Mouse (Mus musculus): ENCODE results near the gene Iqcf6.

The Iqcf6 gene

DNA sequence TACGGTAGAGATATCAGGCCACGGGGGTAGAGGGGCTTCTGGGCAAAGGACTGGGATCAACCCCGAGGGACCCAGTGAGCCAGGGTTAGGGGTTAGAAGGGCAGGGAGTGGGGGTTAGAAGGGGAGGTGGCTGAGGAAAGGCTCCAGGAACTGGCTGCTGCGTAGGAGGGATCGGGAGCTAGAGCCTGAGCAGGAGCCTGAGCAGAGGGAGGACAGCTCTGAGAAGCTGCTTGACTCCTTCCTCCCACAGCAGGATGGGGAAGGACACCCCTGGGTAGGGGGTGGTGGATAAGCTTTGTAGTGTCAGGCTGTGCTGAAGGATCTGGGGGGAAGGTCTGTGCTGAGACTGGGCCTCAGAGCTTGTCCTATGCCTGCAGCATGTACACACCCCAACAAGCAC lies 30.4 kb downstream of the Iqcf6 start:
- no peak for DNase-seq (ENCODE audit: extremely low spot score, low read depth, low spot score)

DNA sequence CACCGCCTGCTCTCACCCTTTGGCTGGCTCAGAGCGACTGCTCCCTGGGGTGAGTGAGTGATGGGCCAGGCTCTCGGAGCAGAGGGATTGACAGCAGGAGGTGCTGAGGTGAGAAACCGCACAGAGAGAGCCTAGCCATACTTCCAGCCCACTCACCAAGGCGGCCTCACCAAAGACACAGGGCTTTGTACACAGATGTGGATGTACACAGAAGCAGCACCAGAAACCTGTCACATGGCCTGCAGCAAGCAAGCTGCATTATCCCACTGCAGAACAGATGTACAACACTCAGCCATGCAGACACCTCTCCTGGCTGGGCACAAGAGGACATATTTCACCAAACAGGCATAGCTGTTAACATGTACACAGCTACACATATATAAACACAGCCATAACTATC lies 31.2 kb downstream of the Iqcf6 start:
- no peak for DNase-seq (ENCODE audit: extremely low spot score, low read depth, low spot score)

DNA sequence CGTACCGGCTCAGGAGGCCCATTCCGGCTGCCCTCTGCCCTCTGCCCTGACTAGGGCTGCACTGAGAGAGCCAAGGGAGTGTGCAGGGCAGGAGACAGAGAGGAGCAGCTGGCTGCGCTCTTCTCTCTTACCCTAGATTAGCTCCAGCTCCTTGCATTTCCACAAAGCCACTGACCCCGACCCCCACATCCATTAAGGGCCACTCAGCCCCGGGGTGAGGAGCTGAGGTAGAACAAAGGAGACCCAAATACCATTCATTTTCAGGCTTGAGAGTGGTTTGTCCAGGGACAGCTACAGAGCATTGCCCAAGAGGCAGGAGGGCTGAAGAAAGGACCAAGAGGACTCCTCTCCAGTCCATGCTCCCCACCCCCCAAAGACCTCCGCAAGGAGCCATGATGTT lies 33.1 kb downstream of the Iqcf6 start:
- no peak for DNase-seq (ENCODE audit: extremely low spot score, low read depth, low spot score)

DNA sequence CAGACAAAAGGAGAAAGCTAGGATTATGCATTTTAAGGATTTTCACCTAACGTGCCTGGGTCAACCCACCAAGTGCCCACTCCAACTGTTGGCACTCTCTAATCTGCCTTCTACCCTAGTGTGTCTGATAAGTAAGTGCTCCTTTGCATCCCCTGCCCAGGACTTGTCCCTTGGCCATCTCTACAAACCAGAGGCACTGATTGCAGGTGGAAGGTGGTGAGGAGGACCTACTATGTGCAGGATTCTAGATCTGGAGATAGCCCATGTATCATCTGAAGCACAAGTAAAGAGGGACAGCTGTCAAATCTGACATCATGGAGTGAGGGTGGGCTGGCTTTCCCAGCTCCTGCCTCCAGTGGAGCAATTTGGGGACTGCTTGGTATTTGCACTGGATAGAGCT lies 33.6 kb downstream of the Iqcf6 start:
- no peak for DNase-seq (ENCODE audit: extremely low spot score, low read depth, low spot score)

DNA sequence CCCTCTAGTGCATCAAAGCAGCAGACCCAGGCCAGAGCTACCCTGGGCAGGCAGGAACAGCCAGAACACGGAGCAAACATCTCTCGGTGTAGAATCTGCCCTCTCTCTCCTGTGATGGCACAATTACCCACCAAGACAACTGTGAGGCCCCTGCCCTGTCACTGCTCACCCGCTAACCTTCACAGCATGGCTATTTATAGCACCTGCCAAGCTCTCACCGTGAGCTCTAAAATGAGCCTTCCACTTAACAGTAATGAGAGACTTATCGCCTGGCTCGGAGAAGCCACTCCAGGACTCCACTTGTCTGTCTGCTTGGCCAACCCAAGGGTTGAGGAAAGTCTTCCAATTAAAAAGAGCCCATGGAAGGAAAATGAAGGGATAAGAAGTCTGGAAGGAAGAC lies 36.8 kb downstream of the Iqcf6 start:
- no peak for DNase-seq (ENCODE audit: extremely low spot score, low read depth, low spot score)

DNA sequence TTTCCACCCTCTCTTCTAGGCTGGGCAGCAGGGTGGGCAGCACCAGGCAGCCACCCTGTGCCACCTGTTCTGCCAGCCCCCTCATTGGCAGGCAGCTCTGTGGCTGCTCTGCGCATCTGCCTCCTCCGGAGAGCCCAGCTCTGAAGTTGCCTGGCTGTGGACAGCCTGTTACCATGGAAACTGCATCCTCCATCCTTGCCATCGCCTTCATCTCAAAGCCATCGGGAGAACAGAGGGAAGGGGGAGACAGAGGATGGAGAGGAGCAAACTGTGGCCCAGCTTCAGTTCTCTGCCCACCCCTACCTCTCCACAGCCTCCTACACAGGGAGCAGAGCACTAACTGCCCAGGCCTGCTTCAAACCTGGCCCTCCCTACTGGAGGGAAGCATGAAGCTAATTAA lies 38.1 kb downstream of the Iqcf6 start:
- no peak for DNase-seq (ENCODE audit: extremely low spot score, low read depth, low spot score)

DNA sequence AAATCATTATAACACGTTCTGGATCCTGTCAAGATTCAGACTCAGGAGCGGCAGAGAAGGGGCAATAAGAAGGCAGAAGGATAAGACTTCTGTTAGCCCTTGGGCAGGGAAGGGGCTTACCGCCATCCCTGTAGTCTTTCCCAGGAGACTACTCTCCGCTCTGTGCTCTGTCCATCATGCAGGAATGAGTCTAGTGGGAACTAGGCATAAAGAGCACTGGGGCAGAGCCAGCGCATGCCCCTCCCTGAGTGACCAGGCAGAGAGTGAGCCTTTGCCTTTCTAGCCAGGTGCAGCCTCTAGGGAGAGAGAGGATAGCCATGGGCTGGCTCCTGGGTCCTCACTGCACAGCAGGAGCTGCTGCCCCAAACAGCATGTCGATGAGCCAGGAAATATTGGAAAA lies 38.5 kb downstream of the Iqcf6 start:
- DNase-seq (ENCODE audit: extremely low spot score, low read depth, low spot score), result no peak

DNA sequence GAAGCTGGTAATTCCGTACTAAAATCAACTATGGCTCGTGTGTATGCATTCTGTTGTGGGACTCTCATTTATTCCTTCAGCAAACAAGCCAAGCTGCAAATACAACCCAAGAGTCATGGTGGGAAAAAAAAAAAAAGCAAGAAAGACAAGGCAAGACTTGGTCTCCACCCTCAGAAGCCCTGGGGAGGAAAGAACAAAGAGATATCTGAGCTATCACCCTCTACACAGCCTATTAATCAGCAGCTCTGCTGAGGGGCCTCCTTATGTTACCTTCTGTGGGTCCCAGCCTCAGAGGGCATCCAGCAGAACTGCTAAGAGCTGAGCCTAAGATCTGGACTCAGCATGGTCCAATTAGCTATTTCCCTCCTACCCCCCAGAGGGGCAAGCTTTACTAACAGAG lies 47.5 kb downstream of the Iqcf6 start:
- DNase-seq (ENCODE audit: extremely low spot score, low read depth, low spot score), result no peak

DNA sequence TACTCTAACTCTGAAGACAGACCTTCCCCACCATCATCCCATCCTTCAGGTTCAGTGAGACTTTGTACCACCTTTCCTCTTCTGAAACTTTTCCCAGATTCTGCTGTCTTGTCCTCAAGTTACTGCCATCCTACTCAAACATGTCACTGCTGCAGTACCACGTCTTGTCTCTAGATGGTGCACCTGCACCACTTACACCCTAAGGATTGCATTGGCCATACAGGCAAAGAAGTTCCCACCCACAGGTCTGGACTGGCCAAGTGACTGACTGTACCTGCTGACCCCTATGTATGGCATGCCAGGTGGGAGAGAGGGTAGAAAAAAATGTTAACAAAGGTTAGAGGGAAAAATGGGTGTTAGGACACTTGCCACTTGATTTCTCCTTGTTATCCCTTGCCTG lies 49.1 kb downstream of the Iqcf6 start:
- peak; percentile 77 for DNase-seq (ENCODE audit: extremely low spot score, low read depth, low spot score)

DNA sequence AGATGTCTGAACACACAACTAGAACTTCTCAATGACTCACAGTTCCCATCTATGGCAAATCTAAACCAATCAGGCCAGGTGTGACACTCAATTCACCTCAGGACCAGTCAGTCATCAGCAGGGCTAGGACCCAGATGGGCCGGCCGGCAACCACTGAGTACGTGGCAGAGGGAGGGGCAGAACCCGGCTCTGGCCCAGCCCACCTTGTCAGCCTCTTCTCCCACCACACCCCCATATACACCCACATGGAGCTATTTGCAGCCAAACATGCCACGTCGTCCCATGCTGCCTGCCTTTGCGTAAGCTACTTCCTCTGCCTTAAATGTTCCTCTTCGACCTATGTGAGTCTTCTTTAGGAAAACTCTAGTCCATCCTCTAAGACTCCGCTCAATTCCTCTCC lies 49.6 kb downstream of the Iqcf6 start:
- no peak for DNase-seq (ENCODE audit: extremely low spot score, low read depth, low spot score)

DNA sequence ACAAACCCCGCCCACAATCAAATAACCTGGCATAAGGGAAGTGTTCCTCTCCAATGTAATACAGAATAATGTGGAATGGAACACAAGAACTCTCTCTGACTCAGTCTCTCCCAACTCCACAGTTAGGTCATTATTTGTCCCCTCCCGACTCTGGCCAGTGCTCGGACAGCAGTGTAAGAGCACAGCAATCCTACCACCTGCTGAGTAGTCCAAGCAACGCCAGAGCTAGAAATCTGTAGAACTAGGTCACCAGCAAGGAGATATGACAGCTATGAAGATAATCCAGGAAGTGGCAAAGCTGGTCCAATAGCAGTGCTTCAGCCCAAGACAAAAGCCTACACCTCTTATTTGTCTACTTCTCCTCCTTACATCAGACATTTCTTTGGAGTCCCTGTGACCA lies 50.2 kb downstream of the Iqcf6 start:
- no peak for DNase-seq (ENCODE audit: extremely low spot score, low read depth, low spot score)
